In genomic region chr8:3278181-3278820, GRCm38 (mm10) we compare ENCODE assay signal across 8 mouse cellular contexts. TPM values are rescaled to one million over a fixed set of nuclear protein-coding genes. Genes with fewer than 3 reads are reported as not detected.
DNase-seq lines count a peak whose midpoint lies in the region; ATAC-seq and TF ChIP-seq lines count a peak whose summit lies in the region.

No protein-coding gene starts in this region.

- TF ChIP-seq CTCF in layer of hippocampus, adult 2 months (conservative IDR thresholded peaks at IDR 0.05), result peak; percentile 45

- H3K9me3 ChIP-seq in embryonic facial prominence, embryonic 10.5 days, result no peaks in the 10 kb centered on the region
- H3K9me3 ChIP-seq in hindbrain, embryonic 10.5 days, result peaks cover 6% of the 10 kb centered on the region; the same call in 1 of the 2 replicates
- no peaks in the 10 kb centered on the region for H3K9me3 ChIP-seq in limb, embryonic 14.5 days (ENCODE audit: control insufficient read depth, low read length)

- peaks cover 26% of the 10 kb centered on the region for H3K79me2 ChIP-seq in myocyte (ENCODE audit: control insufficient read depth, insufficient read depth)

- no peak for ATAC-seq in limb, embryonic 14.5 days (ENCODE audit: low FRiP score, low read depth)

- WGBS in embryonic facial prominence, embryonic 10.5 days, result 42% methylated on average over 15 of the region's 15 CpGs
- WGBS in hindbrain, embryonic 10.5 days, result 44% methylated on average over 15 of the region's 15 CpGs
- WGBS in limb, embryonic 14.5 days, result 36% methylated on average over 15 of the region's 15 CpGs

- no peak for TF ChIP-seq POLR2A in limb, embryonic 14.5 days (IDR thresholded peaks at IDR 0.05; ENCODE audit: borderline replicate concordance, extremely low read depth, insufficient read depth, insufficient read length)
- TF ChIP-seq POLR2A in myocyte (IDR thresholded peaks at IDR 0.05; ENCODE audit: insufficient read length, low read depth), result no peak

- peak overlapping the region; percentile 77 for H3K4me3 ChIP-seq in layer of hippocampus, adult 2 months
- peak overlapping the region; percentile 91 for H3K4me3 ChIP-seq in embryonic facial prominence, embryonic 10.5 days
- peak overlapping the region; percentile 92 for H3K4me3 ChIP-seq in hindbrain, embryonic 10.5 days
- peak overlapping the region; percentile 95 for H3K4me3 ChIP-seq in limb, embryonic 14.5 days (replicated peaks; ENCODE audit: low read length)
- H3K4me3 ChIP-seq in myocyte, result peak overlapping the region; percentile 71

- H3K36me3 ChIP-seq in embryonic facial prominence, embryonic 10.5 days (replicated peaks), result peaks cover 20% of the 10 kb centered on the region
- H3K36me3 ChIP-seq in hindbrain, embryonic 10.5 days, result peaks cover 13% of the 10 kb centered on the region; the same call in 1 of the 2 replicates
- no peaks in the 10 kb centered on the region; the same call in 1 of the 2 replicates for H3K36me3 ChIP-seq in limb, embryonic 14.5 days (ENCODE audit: control insufficient read depth, insufficient read depth, low read length)
- H3K36me3 ChIP-seq in myocyte (ENCODE audit: control insufficient read depth, insufficient read depth), result no peaks in the 10 kb centered on the region

- H3K9ac ChIP-seq in limb, embryonic 14.5 days (ENCODE audit: low read depth, low read length, severe bottlenecking), result peak overlapping the region; percentile 95

- H3K4me2 ChIP-seq in limb, embryonic 14.5 days (replicated peaks; ENCODE audit: low read depth, low read length, severe bottlenecking), result peak overlapping the region; percentile 81
- peak overlapping the region; percentile 91 for H3K4me2 ChIP-seq in myocyte (ENCODE audit: low read depth)

- peak overlapping the region; percentile 58 for H3ac ChIP-seq in myocyte (ENCODE audit: control insufficient read depth, insufficient read length)

- peak overlapping the region; percentile 96 for H3K27ac ChIP-seq in layer of hippocampus, adult 2 months
- H3K27ac ChIP-seq in embryonic facial prominence, embryonic 10.5 days (replicated peaks), result peak overlapping the region; percentile 92
- peak overlapping the region; percentile 92 for H3K27ac ChIP-seq in hindbrain, embryonic 10.5 days
- H3K27ac ChIP-seq in limb, embryonic 14.5 days (replicated peaks; ENCODE audit: low read depth, low read length), result 0 out of 2 replicates have a peak overlapping the region, but pooled peaks have one; percentile 72

- peaks cover 28% of the 10 kb centered on the region for H3K4me1 ChIP-seq in embryonic facial prominence, embryonic 10.5 days
- H3K4me1 ChIP-seq in hindbrain, embryonic 10.5 days (replicated peaks), result peaks cover 27% of the 10 kb centered on the region
- peaks cover 16% of the 10 kb centered on the region for H3K4me1 ChIP-seq in limb, embryonic 14.5 days (ENCODE audit: control insufficient read depth, insufficient read depth, low read length)

- no peak for DNase-seq in layer of hippocampus, adult 2 months (ENCODE audit: low spot score in 2 of 2)
- no peak for DNase-seq in layer of hippocampus, adult 18-20 months (ENCODE audit: low spot score in 2 of 2)
- peak; percentile 23 for DNase-seq in embryonic facial prominence, embryonic 10.5 days (ENCODE audit: low spot score)
- peak; percentile 9 for DNase-seq in hindbrain, embryonic 10.5 days (ENCODE audit: low spot score)
- peak; percentile 47 for DNase-seq in limb, embryonic 14.5 days (ENCODE audit: low spot score)
- DNase-seq in urinary bladder, postnatal 14 days (ENCODE audit: low spot score), result no peak
- no peak for DNase-seq in natural killer cell, adult 2 months (ENCODE audit: low spot score in 2 of 2)

- H3K27me3 ChIP-seq in embryonic facial prominence, embryonic 10.5 days (replicated peaks; ENCODE audit: low read depth, poor library complexity, severe bottlenecking), result 0 out of 2 replicates have a peak, but pooled peaks cover 5% of the 10 kb centered on the region
- 0 out of 2 replicates have a peak, but pooled peaks cover 4% of the 10 kb centered on the region for H3K27me3 ChIP-seq in hindbrain, embryonic 10.5 days (ENCODE audit: insufficient read depth, poor library complexity, severe bottlenecking)
- no peaks in the 10 kb centered on the region for H3K27me3 ChIP-seq in limb, embryonic 14.5 days (ENCODE audit: control insufficient read depth, insufficient read depth, low read length)
- H3K27me3 ChIP-seq in myocyte (ENCODE audit: control insufficient read depth, insufficient read depth, insufficient read length), result no peaks in the 10 kb centered on the region

TF ChIP-seq in myocyte, 11 proteins besides CTCF, POLR2A, EP300 and RAD21:
- no peak for TF ChIP-seq REST (IDR thresholded peaks at IDR 0.05; ENCODE audit: insufficient read depth, insufficient read length)
- no peak for TF ChIP-seq USF1 (IDR thresholded peaks at IDR 0.05; ENCODE audit: low read depth)
- no peak for TF ChIP-seq MAX (IDR thresholded peaks at IDR 0.05; ENCODE audit: low read depth)
- TF ChIP-seq MYOD1 (IDR thresholded peaks at IDR 0.05; ENCODE audit: control insufficient read depth in 1 of 3, insufficient read length in 2 of 3, low read depth in 2 of 3), result no peak
- TF ChIP-seq POLR2AphosphoS2 (IDR thresholded peaks at IDR 0.05; ENCODE audit: insufficient read length, low read depth), result no peak
- no peak for TF ChIP-seq E2F4 (IDR thresholded peaks at IDR 0.05; ENCODE audit: insufficient read depth)
- TF ChIP-seq TCF12 (IDR thresholded peaks at IDR 0.05; ENCODE audit: insufficient read depth, poor library complexity, severe bottlenecking), result no peak
- TF ChIP-seq CEBPB (IDR thresholded peaks at IDR 0.05; ENCODE audit: insufficient read depth, poor library complexity, severe bottlenecking), result no peak
- no peak for TF ChIP-seq TCF3 (IDR thresholded peaks at IDR 0.05; ENCODE audit: insufficient read length, low read depth)
- TF ChIP-seq SRF (IDR thresholded peaks at IDR 0.05; ENCODE audit: control insufficient read depth, insufficient read length, low read depth), result no peak
- TF ChIP-seq MYOG (IDR thresholded peaks at IDR 0.05; ENCODE audit: control insufficient read depth in 1 of 3, insufficient read depth in 1 of 3, insufficient read length in 2 of 3, low read depth in 2 of 3), result no peak

RNA-seq across cellular contexts. Expression of gene Insr, which starts 1.1 kb away (rescaled TPM):
- 10 to 100 TPM; 51.6 to 53.9 TPM for total RNA-seq in layer of hippocampus, adult 2 months (2021)
- 10 to 100 TPM; 46.9 to 47.6 TPM for total RNA-seq in layer of hippocampus, adult 18-20 months (2021)
- polyA plus RNA-seq in embryonic facial prominence, embryonic 10.5 days (2016; fragmentation: Nextera tagmentation; extraction: Ambion mirVana), result 24.3 and 26.1 TPM in 2 replicates
- polyA plus RNA-seq in hindbrain, embryonic 10.5 days (2016; fragmentation: Nextera tagmentation; extraction: Ambion mirVana), result 28.1 and 30.4 TPM in 2 replicates
- 12.2 and 13.3 TPM in 2 replicates for polyA plus RNA-seq in limb, embryonic 14.5 days (2012; rRNA removed)
- polyA plus RNA-seq in limb, embryonic 14.5 days (2014; fragmentation: Nextera tagmentation; extraction: Ambion mirVana), result 32.7 and 37.6 TPM in 2 replicates
- 4.6 TPM for polyA plus RNA-seq in myocyte (2012; fragmentation: generic; extraction: Trizol)

Comparison
In these comparisons a context has a peak if more than half of its experiments do, and no peak if none do; other contexts are left out.
1. DNase-seq: peak in embryonic facial prominence, embryonic 10.5 days (single experiment), hindbrain, embryonic 10.5 days (single experiment) and limb, embryonic 14.5 days (single experiment); none in layer of hippocampus, adult 2 months (0 of 2), layer of hippocampus, adult 18-20 months (0 of 2), urinary bladder, postnatal 14 days (single experiment) and natural killer cell, adult 2 months (0 of 2).
2. Peak in every context shown above with its lines, with median percentiles within 50 percentile points of each other: H3K27ac ChIP-seq and H3K4me3 ChIP-seq.